Mouse (Mus musculus): ENCODE data around the gene Rmnd5b.
"Not testable (repeated sequence)": the region's sequence is repeated elsewhere in the genome, so short reads cannot be mapped to it uniquely, and the experiment has no call there.

Gene Rmnd5b

DNA sequence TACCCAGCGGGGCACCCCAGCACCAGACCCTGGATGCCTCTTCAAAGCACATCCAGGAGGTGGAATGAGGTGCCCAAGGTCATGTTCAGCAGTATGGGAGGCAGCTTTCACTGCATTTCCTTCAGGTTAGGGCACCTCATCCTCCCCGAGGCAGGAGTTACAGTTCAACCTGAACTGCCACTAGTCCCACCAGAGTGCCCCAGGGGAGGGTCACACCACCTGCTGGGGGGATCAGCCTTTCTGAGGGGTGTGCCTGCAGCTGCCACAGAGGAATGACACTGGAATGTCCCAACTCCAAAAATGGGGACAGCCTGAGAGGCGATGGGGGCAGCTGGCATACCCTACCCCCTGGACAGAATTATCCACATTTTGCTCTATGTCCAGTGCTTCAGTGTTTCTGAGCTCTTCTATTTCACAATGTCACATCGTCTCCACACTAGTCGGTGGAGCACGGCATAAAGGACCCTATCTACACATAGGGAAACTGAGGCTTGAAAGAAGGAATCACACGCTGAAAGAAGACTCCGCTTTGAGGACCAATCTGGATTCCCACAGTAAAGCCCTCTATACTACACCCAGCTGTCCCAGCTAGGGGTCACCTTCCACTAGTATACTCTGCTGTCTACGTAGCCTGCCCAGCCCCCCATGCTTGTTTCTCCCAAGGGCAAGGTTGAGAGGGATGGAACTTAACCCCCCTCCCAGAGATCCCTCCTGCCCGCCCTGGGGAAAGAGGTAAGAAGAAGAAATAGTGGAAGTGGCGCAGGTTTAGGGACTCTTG is 13.6 kb upstream of the Rmnd5b start:
- DNase-seq (ENCODE audit: low spot score), result no peak

DNA sequence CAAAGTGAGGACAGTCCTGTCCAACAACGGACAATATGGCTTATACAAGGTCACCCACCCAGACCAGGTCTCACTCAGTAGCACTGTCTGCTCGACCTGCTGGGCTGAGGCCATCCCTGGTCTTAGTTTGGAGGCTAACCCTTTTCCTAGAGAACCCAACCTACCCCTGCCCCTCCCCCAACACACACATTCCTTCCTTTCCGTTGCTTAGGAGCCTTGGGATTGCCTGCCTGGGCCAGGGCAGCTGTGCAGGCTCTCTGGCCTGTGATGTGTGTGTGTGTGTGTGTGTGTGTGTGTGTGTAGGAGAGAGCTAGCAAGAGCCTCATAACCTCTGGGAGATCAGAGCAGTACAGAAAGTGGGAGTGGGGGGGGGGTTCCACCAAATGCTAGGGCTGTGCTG is 12.9 kb upstream of the Rmnd5b start:
- DNase-seq (ENCODE audit: low spot score), result no peak

GRCm38 (mm10) chr11:51646751-51647667 is 11.3 kb upstream of the Rmnd5b start:
- DNase-seq (ENCODE audit: low spot score), result no peak

DNA sequence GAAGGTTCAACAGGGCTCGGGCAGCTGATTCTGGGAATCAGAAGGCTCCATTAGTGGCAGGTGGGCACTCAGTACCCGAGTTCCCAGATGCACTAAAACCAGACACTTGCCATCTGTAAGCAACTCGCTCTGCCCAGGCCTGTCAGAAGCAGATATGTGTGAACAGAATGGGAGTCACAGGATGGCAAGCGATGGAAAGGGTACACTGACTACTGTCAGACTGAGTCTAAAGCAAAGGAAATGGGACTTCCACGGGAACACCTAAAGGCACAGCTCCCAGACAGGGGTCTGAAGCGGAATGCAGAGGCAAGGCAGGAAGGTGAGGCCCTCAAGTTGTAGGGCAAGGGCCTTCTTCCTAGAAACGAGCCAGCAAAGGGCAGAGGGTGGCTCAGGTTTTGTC is 10.5 kb upstream of the Rmnd5b start:
- no peak for DNase-seq (ENCODE audit: low spot score)

- no peak for DNase-seq (ENCODE audit: low spot score)
Observed at GRCm38 (mm10) chr11:51645293-51645692, 9.6 kb upstream of the Rmnd5b start.

- DNase-seq (ENCODE audit: low spot score), result no peak
Observed at GRCm38 (mm10) chr11:51644217-51644616, 8.5 kb upstream of the Rmnd5b start.

GRCm38 (mm10) chr11:51643761-51644160 is 8.1 kb upstream of the Rmnd5b start:
- no peak for DNase-seq (ENCODE audit: low spot score)

DNA sequence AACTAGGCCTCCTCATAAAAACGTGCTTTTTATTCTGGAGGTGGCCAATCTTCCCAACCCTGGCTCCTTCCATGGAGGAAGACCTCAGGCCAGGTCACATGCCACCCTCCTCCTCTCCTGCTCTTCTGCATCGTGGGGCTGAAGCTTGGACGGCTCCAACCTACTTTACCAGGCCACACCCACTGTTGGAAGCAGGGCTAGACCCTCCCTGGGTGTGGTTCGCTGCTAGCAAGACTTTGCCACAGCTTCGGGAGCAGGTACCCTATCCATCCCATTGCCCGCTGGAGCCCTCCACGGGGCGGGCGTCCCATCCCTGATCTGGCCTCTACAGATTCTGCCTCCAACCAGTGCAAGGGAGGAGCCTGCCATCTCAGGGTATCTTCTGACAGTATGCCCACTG is 7.5 kb upstream of the Rmnd5b start:
- no peak for DNase-seq (ENCODE audit: low spot score)

DNA sequence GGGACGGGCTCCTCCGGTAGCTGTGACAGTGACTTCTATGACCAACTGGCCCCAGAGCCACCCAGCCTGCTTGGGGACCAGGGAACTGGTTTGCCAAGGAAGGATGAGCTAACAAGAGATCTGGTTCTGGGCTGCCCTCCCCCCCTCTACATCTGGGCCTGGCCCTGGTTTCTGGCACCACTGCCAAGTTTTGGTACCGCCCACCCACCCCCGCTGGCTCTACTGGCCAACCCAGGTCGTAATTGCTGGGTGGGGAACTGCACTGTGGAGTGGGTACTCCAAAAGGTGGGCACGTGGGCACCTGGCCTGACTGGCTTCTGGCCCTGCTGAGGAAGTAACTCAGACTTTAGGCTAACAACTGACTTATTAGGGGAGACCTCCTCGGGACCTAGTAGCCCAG is 5.1 kb upstream of the Rmnd5b start:
- DNase-seq (ENCODE audit: low spot score), result no peak

GRCm38 (mm10) chr11:51638497-51638896 is 2.8 kb upstream of the Rmnd5b start:
- no peak for DNase-seq (ENCODE audit: low spot score)

GRCm38 (mm10) chr11:51637971-51638414 is 2.3 kb upstream of the Rmnd5b start:
- DNase-seq (ENCODE audit: low spot score), result no peak

GRCm38 (mm10) chr11:51636323-51636684 is 608 bp upstream of the Rmnd5b start:
- no peak for DNase-seq (ENCODE audit: low spot score)

GRCm38 (mm10) chr11:51635127-51635524 is 570 bp downstream of the Rmnd5b start:
- DNase-seq (ENCODE audit: low spot score), result no peak

DNA sequence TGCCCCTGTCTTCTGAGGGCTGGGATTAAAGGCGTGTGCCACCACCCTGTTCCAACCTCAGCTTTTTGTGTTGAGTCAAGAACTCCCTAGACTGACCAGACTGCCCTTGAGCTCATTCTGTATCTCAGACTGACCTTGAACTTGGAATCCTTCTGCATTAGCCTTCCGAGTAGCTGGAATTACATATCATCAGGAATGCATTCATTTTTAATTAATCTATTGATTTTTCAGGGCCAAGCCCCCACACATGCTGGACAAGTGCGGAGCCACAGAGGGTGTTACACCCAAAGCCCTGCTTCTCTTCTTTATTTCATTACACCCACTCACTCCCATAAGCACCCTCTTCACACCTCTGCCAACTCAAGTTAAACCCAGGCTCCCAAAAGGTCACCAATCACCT is 2.0 kb downstream of the Rmnd5b start:
- no peak for DNase-seq (ENCODE audit: low spot score)

- not testable (repeated sequence) for DNase-seq (ENCODE audit: low spot score)
Observed at GRCm38 (mm10) chr11:51633200-51633599, 2.5 kb downstream of the Rmnd5b start.

- DNase-seq (ENCODE audit: low spot score), result no peak
Observed at GRCm38 (mm10) chr11:51632130-51632753, 3.5 kb downstream of the Rmnd5b start.

DNA sequence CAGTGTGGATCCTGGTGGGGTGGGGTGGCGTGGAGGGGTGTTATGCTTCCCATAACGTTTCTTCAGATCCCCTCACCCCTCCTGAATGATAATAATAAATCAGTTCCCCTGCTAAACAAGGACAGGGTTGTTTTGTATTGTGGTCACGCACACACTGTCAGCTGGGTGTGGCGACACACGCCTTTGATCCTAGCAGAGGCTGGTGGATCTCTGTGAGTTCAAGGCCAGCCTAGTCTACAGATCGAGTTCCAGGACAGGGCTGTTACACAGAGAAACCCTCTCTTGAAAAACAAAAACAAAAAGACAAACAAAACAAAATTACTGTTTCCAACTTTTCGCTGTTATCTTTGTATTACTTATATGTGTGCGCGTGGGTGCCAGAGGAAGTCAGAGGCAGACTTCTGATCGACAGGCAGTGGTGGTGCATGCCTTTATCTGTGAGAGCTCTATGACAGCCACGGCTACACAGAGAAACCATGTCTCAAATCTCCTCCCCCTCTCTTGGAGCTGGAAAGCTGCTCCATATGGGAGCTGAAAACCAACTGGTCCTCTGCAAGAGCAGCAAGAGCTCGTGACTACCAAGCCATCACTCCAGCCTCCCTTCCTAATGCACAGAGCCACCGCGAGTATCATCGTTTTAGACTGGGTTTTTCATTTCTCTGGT is 5.9 kb downstream of the Rmnd5b start:
- DNase-seq (ENCODE audit: low spot score), result no peak

DNA sequence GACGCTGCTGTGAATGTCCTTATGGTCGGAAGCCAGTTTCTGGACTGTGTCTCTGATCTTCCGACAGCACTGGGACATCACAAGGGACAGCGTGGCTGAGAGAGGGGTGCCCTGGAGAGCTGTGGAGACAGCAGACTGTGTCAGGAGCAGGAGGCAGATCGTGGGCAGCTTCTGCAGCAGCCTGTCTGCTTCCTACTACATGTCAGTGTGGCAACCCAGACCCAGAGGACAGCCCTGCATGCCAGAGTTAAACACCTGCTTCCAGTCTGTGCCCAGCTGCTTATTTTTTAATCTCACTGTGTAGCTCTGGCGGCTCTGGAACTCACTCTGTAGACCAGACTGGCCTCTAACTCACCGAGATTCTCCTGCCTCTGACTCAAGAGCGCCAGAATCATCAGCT is 7.8 kb downstream of the Rmnd5b start:
- no peak for DNase-seq (ENCODE audit: low spot score)

DNA sequence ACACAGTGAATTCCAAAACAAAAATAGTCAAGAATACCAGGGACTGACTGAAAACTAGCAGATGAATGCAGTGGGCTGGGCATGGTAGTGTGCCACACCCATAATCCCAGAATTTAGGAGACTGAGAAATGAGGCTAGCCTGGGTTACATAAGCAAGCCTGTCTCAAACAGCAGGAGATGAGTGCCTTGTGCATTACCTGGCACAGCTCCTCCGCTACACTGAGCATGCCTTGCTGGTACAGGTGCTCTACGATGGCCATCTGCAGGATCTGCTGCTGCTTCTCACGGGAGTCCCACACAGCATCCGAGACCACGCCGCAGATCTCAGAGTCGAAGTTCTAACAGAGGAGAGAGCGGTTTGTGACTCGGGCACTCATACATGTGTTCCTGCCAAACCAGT is 8.3 kb downstream of the Rmnd5b start:
- DNase-seq (ENCODE audit: low spot score), result no peak

DNA sequence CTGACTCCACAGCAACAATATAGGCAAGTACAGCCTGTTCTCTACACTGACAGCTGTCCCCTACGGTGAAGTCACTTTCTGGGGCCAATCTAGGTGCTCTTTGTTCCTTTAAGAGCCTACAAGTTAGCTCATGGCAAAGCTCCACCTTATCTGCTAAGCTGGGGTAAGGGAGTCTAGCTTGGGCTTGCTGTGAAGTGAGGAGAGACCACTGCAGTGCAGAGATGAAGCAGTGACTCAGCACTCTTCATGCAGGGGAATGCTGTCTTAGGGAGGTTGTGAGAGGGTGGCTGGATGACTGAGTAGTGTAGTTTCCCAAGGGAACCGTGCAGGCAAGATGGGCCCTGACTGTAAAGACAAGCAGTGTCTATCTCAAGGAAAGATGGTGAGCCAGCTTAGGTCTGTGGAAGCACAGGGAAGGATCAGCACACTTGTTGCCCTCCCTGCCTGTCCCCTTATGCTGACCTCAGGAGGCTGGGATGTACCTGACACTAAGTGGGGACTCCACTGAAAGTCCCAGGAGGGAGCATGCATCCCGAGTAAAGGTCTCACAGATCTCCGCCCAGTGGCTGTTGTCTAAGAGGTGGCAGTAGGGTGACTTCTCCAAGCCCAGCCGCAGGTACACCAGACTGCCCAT is 10.4 kb downstream of the Rmnd5b start:
- no peak for DNase-seq (ENCODE audit: low spot score)

DNA sequence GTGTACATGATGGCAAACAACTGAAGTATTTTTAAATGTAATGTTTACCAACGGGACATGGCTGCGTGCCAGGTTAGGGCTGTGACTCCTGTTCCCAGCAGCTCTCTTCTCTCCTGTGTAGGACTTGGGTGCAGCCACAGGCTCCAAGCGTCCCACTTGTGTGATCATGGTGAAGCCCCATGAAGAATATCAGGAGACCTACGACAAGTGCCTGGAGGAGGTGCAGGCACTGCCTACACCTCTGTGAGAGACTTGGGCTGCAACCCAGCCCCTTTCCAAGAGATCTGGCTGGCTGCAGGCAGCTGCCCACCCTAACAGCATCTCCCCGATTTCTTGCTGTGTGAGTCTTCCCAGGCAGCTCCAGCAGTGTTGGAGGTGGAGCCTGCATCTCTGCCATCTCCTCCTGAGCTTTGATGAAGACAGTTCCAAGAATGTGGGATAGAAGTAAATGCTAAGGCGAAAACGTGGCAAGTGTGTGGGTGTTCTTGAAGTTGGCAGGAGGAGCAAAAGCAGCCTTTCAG is 12.7 kb downstream of the Rmnd5b start:
- DNase-seq (ENCODE audit: low spot score), result no peak

DNA sequence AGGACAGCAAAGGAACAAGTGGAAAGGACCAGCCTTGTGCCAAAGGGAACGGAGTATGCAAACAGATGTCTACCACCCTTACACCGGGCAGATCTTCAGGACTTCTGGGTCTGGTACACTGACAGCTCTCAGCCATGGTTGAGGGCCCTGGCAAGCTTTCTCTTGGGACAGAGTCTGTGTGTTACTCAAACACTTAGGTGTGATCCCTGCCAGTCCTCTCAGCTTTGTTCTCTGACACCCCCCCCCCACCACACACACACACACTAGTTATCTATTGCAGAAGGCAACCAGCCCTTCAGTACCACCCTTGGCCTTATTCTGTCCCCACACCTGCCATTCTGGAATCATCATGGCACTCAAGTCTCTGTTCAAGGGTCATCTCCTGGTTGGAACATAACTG is 13.9 kb downstream of the Rmnd5b start:
- DNase-seq (ENCODE audit: low spot score), result no peak

Measured in layer of hippocampus, adult 9-10 months (tissue).